Mouse (Mus musculus) spleen, postnatal 10 days (tissue): Measurements from ENCODE around the gene Rhot1.

Experiments used
- DNase-seq, 2 experiments: peaks; one replicate each; pipeline ENCODE4 v3.0.0; 2021 to 2022; ENCODE audit warnings: low spot score in 2 of 2

The Rhot1 gene

GRCm38 (mm10) chr11:80287150-80287549, 78.3 kb downstream of the Rhot1 start:
- peak; percentile 50 to 73 for DNase-seq

GRCm38 (mm10) chr11:80289701-80290445, 81.1 kb downstream of the Rhot1 start:
- no peak for DNase-seq

GRCm38 (mm10) chr11:80291004-80291403, 82.2 kb downstream of the Rhot1 start:
- no peak for DNase-seq

GRCm38 (mm10) chr11:80292463-80292862, 83.6 kb downstream of the Rhot1 start:
- DNase-seq = no peak

GRCm38 (mm10) chr11:80295066-80295465, 86.2 kb downstream of the Rhot1 start:
- no peak for DNase-seq

- DNase-seq = no peak
Measured at GRCm38 (mm10) chr11:80295785-80296184, 87.0 kb downstream of the Rhot1 start.

GRCm38 (mm10) chr11:80299513-80300235, 90.9 kb downstream of the Rhot1 start:
- no peak for DNase-seq

- peak in 1 of 2 experiments; percentile 27 for DNase-seq
Measured at GRCm38 (mm10) chr11:80300551-80301315, 91.9 kb downstream of the Rhot1 start, which contains the start of gene Rhbdl3. Gene Rhbdl3 (plus strand): TSS chr11:80300912.

GRCm38 (mm10) chr11:80301316-80302045, 92.7 kb downstream of the Rhot1 start:
- DNase-seq = peak in 1 of 2 experiments; percentile 45

- no peak for DNase-seq
Measured at GRCm38 (mm10) chr11:80302046-80302390, 93.2 kb downstream of the Rhot1 start.

GRCm38 (mm10) chr11:80302536-80302935, 93.7 kb downstream of the Rhot1 start:
- DNase-seq = peak in 1 of 2 experiments; percentile 55

GRCm38 (mm10) chr11:80303746-80304145, 94.9 kb downstream of the Rhot1 start:
- no peak for DNase-seq

- no peak for DNase-seq
Measured at GRCm38 (mm10) chr11:80304846-80305245, 96.0 kb downstream of the Rhot1 start.

- DNase-seq = no peak
Measured at GRCm38 (mm10) chr11:80308537-80308936, 99.7 kb downstream of the Rhot1 start.

- no peak for DNase-seq
Measured at GRCm38 (mm10) chr11:80311271-80311670, 102.5 kb downstream of the Rhot1 start.

GRCm38 (mm10) chr11:80312049-80312448, 103.2 kb downstream of the Rhot1 start:
- DNase-seq = no peak

GRCm38 (mm10) chr11:80312565-80312964, 103.7 kb downstream of the Rhot1 start:
- DNase-seq = no peak

- no peak for DNase-seq
Measured at GRCm38 (mm10) chr11:80313462-80313861, 104.6 kb downstream of the Rhot1 start.

GRCm38 (mm10) chr11:80313944-80314343, 105.1 kb downstream of the Rhot1 start:
- no peak for DNase-seq

- DNase-seq = no peak
Measured at GRCm38 (mm10) chr11:80315743-80316639, 107.2 kb downstream of the Rhot1 start.
